Mouse (Mus musculus) urinary bladder, adult 2 months (tissue): ENCODE results near the gene Lpcat2. TPM values are rescaled to one million over a fixed set of nuclear protein-coding genes. Genes with fewer than 3 reads are reported as not detected.
"Not testable (repeated sequence)": the region's sequence is repeated elsewhere in the genome, so short reads cannot be mapped to it uniquely, and the experiment has no call there.

Experiments used
- DNase-seq: peaks from one replicate; pipeline ENCODE4 v3.0.0; 2022; ENCODE audit warnings: low spot score
- polyA plus RNA-seq: library from polyadenylated mRNA; depleted of rRNA; stranded (reverse); fragments of >200 nt; gene quantifications from 2 replicates; pipeline ENCODE4 v1.2.3, GENCODE M21; 2012

Lpcat2 gene
- polyA plus RNA-seq, 1 experiment, result 8.4 TPM

GRCm38 (mm10) chr8:92853188-92853983 is 1.8 kb upstream of the Lpcat2 start:
- no peak for DNase-seq

GRCm38 (mm10) chr8:92854673-92855072 is 466 bp upstream of the Lpcat2 start:
- no peak for DNase-seq

GRCm38 (mm10) chr8:92856273-92856986 is 1.3 kb downstream of the Lpcat2 start:
- DNase-seq, result no peak

GRCm38 (mm10) chr8:92858475-92859182 is 3.5 kb downstream of the Lpcat2 start:
- no peak for DNase-seq

GRCm38 (mm10) chr8:92861977-92862376 is 6.8 kb downstream of the Lpcat2 start:
- no peak for DNase-seq

- no peak for DNase-seq
Measured at GRCm38 (mm10) chr8:92870281-92870680, 15.1 kb downstream of the Lpcat2 start.

GRCm38 (mm10) chr8:92872063-92872759 is 17.1 kb downstream of the Lpcat2 start:
- DNase-seq, result no peak

GRCm38 (mm10) chr8:92875795-92876194 is 20.7 kb downstream of the Lpcat2 start:
- DNase-seq, result no peak

- no peak for DNase-seq
Measured at GRCm38 (mm10) chr8:92881247-92881646, 26.1 kb downstream of the Lpcat2 start.

- no peak for DNase-seq
Measured at GRCm38 (mm10) chr8:92883771-92884170, 28.6 kb downstream of the Lpcat2 start.

- not testable (repeated sequence) for DNase-seq
Measured at GRCm38 (mm10) chr8:92892216-92892615, 37.1 kb downstream of the Lpcat2 start.

- no peak for DNase-seq
Measured at GRCm38 (mm10) chr8:92893870-92894269, 38.7 kb downstream of the Lpcat2 start.

- DNase-seq, result no peak
Measured at GRCm38 (mm10) chr8:92895053-92895452, 39.9 kb downstream of the Lpcat2 start.

- DNase-seq, result no peak
Measured at GRCm38 (mm10) chr8:92896056-92896455, 40.9 kb downstream of the Lpcat2 start.

- DNase-seq, result no peak
Measured at GRCm38 (mm10) chr8:92896611-92897010, 41.5 kb downstream of the Lpcat2 start.

- no peak for DNase-seq
Measured at GRCm38 (mm10) chr8:92897794-92898193, 42.7 kb downstream of the Lpcat2 start.

GRCm38 (mm10) chr8:92899590-92899989 is 44.5 kb downstream of the Lpcat2 start:
- no peak for DNase-seq

GRCm38 (mm10) chr8:92901107-92901506 is 46.0 kb downstream of the Lpcat2 start, which contains the start of gene Capns2:
Gene Capns2 (plus strand): TSS chr8:92901407.
- no peak for DNase-seq

- no peak for DNase-seq
Measured at GRCm38 (mm10) chr8:92902981-92903380, 47.8 kb downstream of the Lpcat2 start.

GRCm38 (mm10) chr8:92903488-92904135 is 48.5 kb downstream of the Lpcat2 start:
- DNase-seq, result no peak

GRCm38 (mm10) chr8:92906553-92906952 is 51.4 kb downstream of the Lpcat2 start:
- DNase-seq, result no peak
